Mouse (Mus musculus) ES-Bruce4 (cell line): ENCODE measurements around the gene Zfp445.

Experiments
- CTCF ChIP-seq: IDR thresholded peaks from one replicate; pipeline ENCODE4 v1.8.1; 2011; ENCODE audit warnings: low read depth, low read length
- EP300 ChIP-seq: IDR thresholded peaks from 2 replicates; pipeline ENCODE4 v1.6.1; 2011; ENCODE audit warnings: low read depth, low read length; ENCODE audit not compliant: insufficient read depth
- POLR2A ChIP-seq: IDR thresholded peaks from one replicate; pipeline ENCODE4 v1.8.1; 2011; ENCODE audit warnings: low read length; ENCODE audit not compliant: insufficient read depth

- TF ChIP-seq CTCF (no peak), POLR2A (no peak), EP300 (no peak)
Observed at GRCm38 (mm10) chr9:122843760-122844159, 22.0 kb downstream of the Zfp445 start, which contains the start of gene Gm35549.
